Mouse (Mus musculus) Muller cell, postnatal 12 days (primary cell): ENCODE results near the gene Tbxas1.
A peak's percentile ranks its signal among the peaks of the same experiment; 100 is the strongest.

Source experiments
- DNase-seq: peaks from one replicate; pipeline ENCODE4 v3.0.0-alpha.2; 2015; ENCODE audit errors: inconsistent ontology term

The Tbxas1 gene

GRCm38 (mm10) chr6:38960791-38961426 is 85.7 kb downstream of the Tbxas1 start:
- DNase-seq = peak; percentile 72

- no peak for DNase-seq
Observed at GRCm38 (mm10) chr6:38961427-38962033, 86.3 kb downstream of the Tbxas1 start.

- DNase-seq = no peak
Observed at GRCm38 (mm10) chr6:38966839-38967238, 91.6 kb downstream of the Tbxas1 start.

- no peak for DNase-seq
Observed at GRCm38 (mm10) chr6:38967288-38967687, 92.1 kb downstream of the Tbxas1 start.

GRCm38 (mm10) chr6:38967988-38968387 is 92.8 kb downstream of the Tbxas1 start:
- no peak for DNase-seq

GRCm38 (mm10) chr6:38969944-38970740 is 94.9 kb downstream of the Tbxas1 start:
- no peak for DNase-seq

GRCm38 (mm10) chr6:38970759-38971158 is 95.6 kb downstream of the Tbxas1 start:
- no peak for DNase-seq

GRCm38 (mm10) chr6:38972826-38973225 is 97.6 kb downstream of the Tbxas1 start:
- no peak for DNase-seq

GRCm38 (mm10) chr6:38973441-38974161 is 98.4 kb downstream of the Tbxas1 start:
- no peak for DNase-seq

- no peak for DNase-seq
Observed at GRCm38 (mm10) chr6:38974162-38974525, 98.9 kb downstream of the Tbxas1 start.

GRCm38 (mm10) chr6:38974536-38975268 is 99.5 kb downstream of the Tbxas1 start:
- DNase-seq = no peak

- DNase-seq = no peak
Observed at GRCm38 (mm10) chr6:38975866-38976265, 100.7 kb downstream of the Tbxas1 start.

GRCm38 (mm10) chr6:38976355-38976754 is 101.2 kb downstream of the Tbxas1 start:
- no peak for DNase-seq

- no peak for DNase-seq
Observed at GRCm38 (mm10) chr6:38980921-38981715, 105.9 kb downstream of the Tbxas1 start.

- no peak for DNase-seq
Observed at GRCm38 (mm10) chr6:38982071-38982470, 106.9 kb downstream of the Tbxas1 start.

- DNase-seq = no peak
Observed at GRCm38 (mm10) chr6:38982656-38983055, 107.5 kb downstream of the Tbxas1 start.

- DNase-seq = peak; percentile 20
Observed at GRCm38 (mm10) chr6:38983060-38983459, 107.9 kb downstream of the Tbxas1 start.

- no peak for DNase-seq
Observed at GRCm38 (mm10) chr6:38984626-38985025, 109.4 kb downstream of the Tbxas1 start.

GRCm38 (mm10) chr6:38986641-38987040 is 111.4 kb downstream of the Tbxas1 start:
- no peak for DNase-seq

- DNase-seq = no peak
Observed at GRCm38 (mm10) chr6:38992016-38992415, 116.8 kb downstream of the Tbxas1 start.

- no peak for DNase-seq
Observed at GRCm38 (mm10) chr6:38995774-38996173, 120.6 kb downstream of the Tbxas1 start.
